Mouse (Mus musculus): Measurements from ENCODE around the gene Acp1. TPM values are rescaled to one million over a fixed set of nuclear protein-coding genes. Genes with fewer than 3 reads are reported as not detected.

Acp1 gene
- polyA plus RNA-seq (2015; fragmentation: Nextera tagmentation; extraction: Ambion mirVana), result 129 TPM in 2 replicates

DNA sequence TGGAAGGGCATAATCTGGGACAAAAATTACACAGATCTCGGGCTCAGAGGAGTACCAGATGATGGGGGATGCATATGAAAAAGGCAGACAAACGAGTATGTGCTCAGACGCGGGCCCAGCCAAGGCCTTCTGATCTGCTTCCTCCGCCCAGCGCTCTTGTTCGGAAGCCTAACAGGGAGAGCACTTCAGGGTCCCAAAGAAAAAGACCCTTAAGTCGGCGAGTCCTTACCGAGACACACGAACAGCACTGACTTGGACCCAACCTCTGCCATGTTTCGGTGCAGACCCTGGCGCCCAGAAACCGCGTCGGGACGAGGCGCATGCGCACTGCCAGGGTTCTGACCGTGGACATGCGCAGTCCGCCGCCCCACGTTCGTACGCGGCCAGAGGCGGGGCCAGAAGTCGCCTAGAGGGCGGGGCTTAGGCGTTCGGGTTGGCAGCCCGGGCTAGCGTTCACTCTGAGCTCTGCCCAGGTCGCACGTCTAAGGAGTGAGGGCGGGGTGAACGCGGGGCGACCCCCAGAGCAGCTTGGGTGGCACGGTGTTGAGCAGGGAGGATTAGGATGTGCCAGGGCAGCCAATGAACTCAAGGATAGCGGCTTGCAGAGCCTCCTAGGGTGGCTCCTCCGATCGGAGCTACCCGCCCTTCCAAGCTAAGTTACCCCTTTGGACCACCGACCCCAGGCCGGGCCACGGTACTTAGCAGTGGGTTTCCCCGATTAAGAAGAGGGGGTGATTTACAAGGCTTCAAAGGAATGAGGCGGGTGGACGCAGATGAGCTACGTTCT, at the start of gene Acp1, which contains the start of gene Sh3yl1:
Gene Acp1, minus strand, starts transcription at position 329 of the 787 bp plus-strand sequence.
Gene Sh3yl1, plus strand, starts transcription at position 408 of the 787 bp plus-strand sequence.
- 0% methylated on average over 52 of the region's 52 CpGs for WGBS
- no peaks in the 10 kb centered on the region for H3K27me3 ChIP-seq
- peak within 1 kb of the TSS; percentile 78 for H3K4me3 ChIP-seq
- H3K4me1 ChIP-seq, result peaks cover 21% of the 10 kb centered on the region
- peak within 1 kb of the TSS; percentile 69 for H3K27ac ChIP-seq (replicated peaks)
- ATAC-seq (replicated peaks), result peak; percentile 98
- H3K4me2 ChIP-seq (replicated peaks), result peak within 1 kb of the TSS; percentile 87
- no peaks in the 10 kb centered on the region for H3K36me3 ChIP-seq
- H3K9ac ChIP-seq (replicated peaks), result peak within 1 kb of the TSS; percentile 76
- H3K9me3 ChIP-seq, result no peaks in the 10 kb centered on the region

DNA sequence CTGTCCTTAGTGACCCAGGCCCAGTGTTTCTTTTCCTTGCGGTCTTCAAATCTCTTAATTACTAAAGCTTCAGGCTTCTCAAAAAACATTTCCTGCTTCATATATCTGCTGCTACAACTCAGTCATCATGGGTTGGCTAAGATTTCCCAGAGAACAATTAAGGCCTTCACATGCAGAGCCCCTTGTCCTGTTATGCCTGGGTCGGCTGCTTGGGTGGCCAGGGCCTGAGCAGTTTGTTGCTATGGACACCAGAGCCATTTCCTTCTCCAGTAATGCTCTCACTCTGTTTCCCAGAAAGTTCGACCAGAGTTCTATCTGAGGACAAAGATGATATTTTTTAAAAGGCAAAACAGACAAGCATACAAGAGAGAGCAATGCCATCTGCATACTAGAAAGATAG, 32.8 kb upstream of the Acp1 start:
- no peaks in the 10 kb centered on the region for H3K9me3 ChIP-seq
- H3K9ac ChIP-seq (replicated peaks), result no peak overlapping the region
- ATAC-seq (replicated peaks), result no peak
- H3K27ac ChIP-seq (replicated peaks), result no peak overlapping the region
- no peaks in the 10 kb centered on the region for H3K27me3 ChIP-seq
- no peak overlapping the region for H3K4me2 ChIP-seq (replicated peaks)
- no peaks in the 10 kb centered on the region for H3K4me1 ChIP-seq
- peaks cover 14% of the 10 kb centered on the region for H3K36me3 ChIP-seq
- 60% methylated on average over 3 of the region's 3 CpGs for WGBS
- H3K4me3 ChIP-seq, result no peak overlapping the region

- peaks cover 14% of the 10 kb centered on the region for H3K36me3 ChIP-seq
- no peaks in the 10 kb centered on the region for H3K4me1 ChIP-seq
- WGBS, result 87% methylated on average over 14 of the region's 14 CpGs
- no peaks in the 10 kb centered on the region for H3K27me3 ChIP-seq
- no peak overlapping the region for H3K27ac ChIP-seq (replicated peaks)
- no peaks in the 10 kb centered on the region for H3K9me3 ChIP-seq
- H3K9ac ChIP-seq (replicated peaks), result no peak overlapping the region
- no peak for ATAC-seq (replicated peaks)
- H3K4me3 ChIP-seq, result no peak overlapping the region
- H3K4me2 ChIP-seq (replicated peaks), result no peak overlapping the region
Observed at GRCm38 (mm10) chr12:30943057-30943986, 31.9 kb upstream of the Acp1 start.

- H3K9me3 ChIP-seq, result no peaks in the 10 kb centered on the region
- no peaks in the 10 kb centered on the region for H3K4me1 ChIP-seq
- H3K4me3 ChIP-seq, result no peak overlapping the region
- H3K27ac ChIP-seq (replicated peaks), result no peak overlapping the region
- WGBS, result 63% methylated on average over 2 of the region's 2 CpGs
- no peak overlapping the region for H3K9ac ChIP-seq (replicated peaks)
- H3K27me3 ChIP-seq, result no peaks in the 10 kb centered on the region
- no peak overlapping the region for H3K4me2 ChIP-seq (replicated peaks)
- H3K36me3 ChIP-seq, result peaks cover 14% of the 10 kb centered on the region
- ATAC-seq (replicated peaks), result no peak
Observed at GRCm38 (mm10) chr12:30936899-30937298, 25.5 kb upstream of the Acp1 start.

- 88% methylated on average over 2 of the region's 2 CpGs for WGBS
- no peak overlapping the region for H3K9ac ChIP-seq (replicated peaks)
- H3K36me3 ChIP-seq, result no peaks in the 10 kb centered on the region
- H3K4me2 ChIP-seq (replicated peaks), result no peak overlapping the region
- no peak for ATAC-seq (replicated peaks)
- no peak overlapping the region for H3K4me3 ChIP-seq
- H3K27ac ChIP-seq (replicated peaks), result no peak overlapping the region
- H3K27me3 ChIP-seq, result no peaks in the 10 kb centered on the region
- no peaks in the 10 kb centered on the region for H3K9me3 ChIP-seq
- H3K4me1 ChIP-seq, result no peaks in the 10 kb centered on the region
Observed at GRCm38 (mm10) chr12:30933299-30933698, 21.9 kb upstream of the Acp1 start.

DNA sequence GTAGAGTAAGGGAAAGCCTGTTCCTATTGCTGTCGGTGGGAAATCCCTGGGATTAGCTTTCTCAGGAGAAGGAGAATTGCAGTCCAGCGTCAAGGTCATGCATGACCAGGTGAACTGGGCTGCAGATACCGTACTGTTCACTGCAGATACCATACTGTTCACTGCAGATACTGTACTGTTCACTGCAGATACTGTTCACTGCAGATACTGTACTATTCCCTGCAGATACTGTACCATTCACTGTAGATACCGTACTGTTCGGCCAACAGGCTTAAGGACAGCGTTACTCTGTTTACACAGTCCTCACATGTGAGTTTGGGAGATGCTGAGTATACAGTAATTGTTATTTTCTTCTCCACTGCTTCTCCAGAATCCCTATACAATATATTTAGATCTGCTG, 16.8 kb upstream of the Acp1 start:
- H3K4me2 ChIP-seq (replicated peaks), result no peak overlapping the region
- H3K27me3 ChIP-seq, result no peaks in the 10 kb centered on the region
- no peak overlapping the region for H3K9ac ChIP-seq (replicated peaks)
- H3K27ac ChIP-seq (replicated peaks), result no peak overlapping the region
- ATAC-seq (replicated peaks), result no peak
- WGBS, result 89% methylated on average over 6 of the region's 6 CpGs
- no peaks in the 10 kb centered on the region for H3K9me3 ChIP-seq
- no peak overlapping the region for H3K4me3 ChIP-seq
- H3K36me3 ChIP-seq, result peaks cover 8% of the 10 kb centered on the region
- no peaks in the 10 kb centered on the region for H3K4me1 ChIP-seq

GRCm38 (mm10) chr12:30922401-30922800, 11.0 kb upstream of the Acp1 start:
- no peak overlapping the region for H3K4me3 ChIP-seq
- H3K4me2 ChIP-seq (replicated peaks), result no peak overlapping the region
- no peak overlapping the region for H3K27ac ChIP-seq (replicated peaks)
- peaks cover 8% of the 10 kb centered on the region for H3K36me3 ChIP-seq
- no peaks in the 10 kb centered on the region for H3K9me3 ChIP-seq
- WGBS, result 94% methylated on average over 3 of the region's 3 CpGs
- H3K9ac ChIP-seq (replicated peaks), result no peak overlapping the region
- H3K4me1 ChIP-seq, result no peaks in the 10 kb centered on the region
- no peaks in the 10 kb centered on the region for H3K27me3 ChIP-seq
- ATAC-seq (replicated peaks), result no peak

GRCm38 (mm10) chr12:30912840-30913239, 1.5 kb upstream of the Acp1 start:
- peaks cover 21% of the 10 kb centered on the region for H3K4me1 ChIP-seq
- H3K9ac ChIP-seq (replicated peaks), result no peak overlapping the region
- H3K27me3 ChIP-seq, result no peaks in the 10 kb centered on the region
- H3K4me2 ChIP-seq (replicated peaks), result peak overlapping the region; percentile 87
- ATAC-seq (replicated peaks), result no peak
- H3K36me3 ChIP-seq, result no peaks in the 10 kb centered on the region
- no peak overlapping the region for H3K27ac ChIP-seq (replicated peaks)
- WGBS, result 59% methylated on average over 3 of the region's 3 CpGs
- peak overlapping the region; percentile 78 for H3K4me3 ChIP-seq
- H3K9me3 ChIP-seq, result no peaks in the 10 kb centered on the region

- peak overlapping the region; percentile 78 for H3K4me3 ChIP-seq
- H3K4me1 ChIP-seq, result peaks cover 21% of the 10 kb centered on the region
- H3K4me2 ChIP-seq (replicated peaks), result peak overlapping the region; percentile 87
- no peaks in the 10 kb centered on the region for H3K36me3 ChIP-seq
- H3K27me3 ChIP-seq, result no peaks in the 10 kb centered on the region
- no peaks in the 10 kb centered on the region for H3K9me3 ChIP-seq
- WGBS, result under 1% methylated on average over 19 of the region's 19 CpGs
- ATAC-seq (replicated peaks), result peak; percentile 73
- peak overlapping the region; percentile 76 for H3K9ac ChIP-seq (replicated peaks)
- no peak overlapping the region for H3K27ac ChIP-seq (replicated peaks)
Observed at GRCm38 (mm10) chr12:30912048-30912381, 626 bp upstream of the Acp1 start.

DNA sequence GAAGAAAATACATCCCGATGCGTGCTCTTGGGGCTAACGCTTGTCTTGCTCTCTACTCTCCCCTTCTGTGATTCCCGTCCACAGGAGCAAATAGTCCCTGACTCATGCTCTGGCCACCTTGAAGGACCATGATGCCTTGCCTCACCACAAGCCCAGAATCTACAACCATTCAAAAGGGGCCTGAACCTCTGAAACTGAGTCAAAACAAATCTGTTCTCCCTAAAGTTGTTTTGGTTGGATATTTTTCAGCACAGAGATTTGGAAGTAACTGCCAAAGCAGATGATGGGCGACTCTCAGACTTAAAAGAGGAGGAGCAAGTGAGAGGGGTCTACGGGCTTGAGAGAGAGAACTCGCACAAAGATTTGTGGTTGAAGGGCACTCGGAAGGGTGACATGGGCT, 529 bp downstream of the Acp1 start:
- peaks cover 21% of the 10 kb centered on the region for H3K4me1 ChIP-seq
- no peaks in the 10 kb centered on the region for H3K9me3 ChIP-seq
- H3K27ac ChIP-seq (replicated peaks), result peak overlapping the region; percentile 69
- no peaks in the 10 kb centered on the region for H3K27me3 ChIP-seq
- WGBS, result 21% methylated on average over 8 of the region's 8 CpGs
- no peaks in the 10 kb centered on the region for H3K36me3 ChIP-seq
- H3K9ac ChIP-seq (replicated peaks), result peak overlapping the region; percentile 76
- H3K4me2 ChIP-seq (replicated peaks), result peak overlapping the region; percentile 87
- H3K4me3 ChIP-seq, result peak overlapping the region; percentile 78
- ATAC-seq (replicated peaks), result no peak

GRCm38 (mm10) chr12:30909881-30910280, 1.5 kb downstream of the Acp1 start:
- no peak overlapping the region for H3K4me2 ChIP-seq (replicated peaks)
- H3K4me3 ChIP-seq, result no peak overlapping the region
- no peaks in the 10 kb centered on the region for H3K27me3 ChIP-seq
- peaks cover 21% of the 10 kb centered on the region for H3K4me1 ChIP-seq
- WGBS, result 87% methylated on average over 2 of the region's 2 CpGs
- H3K9ac ChIP-seq (replicated peaks), result no peak overlapping the region
- no peaks in the 10 kb centered on the region for H3K36me3 ChIP-seq
- H3K27ac ChIP-seq (replicated peaks), result no peak overlapping the region
- ATAC-seq (replicated peaks), result no peak
- H3K9me3 ChIP-seq, result no peaks in the 10 kb centered on the region

DNA sequence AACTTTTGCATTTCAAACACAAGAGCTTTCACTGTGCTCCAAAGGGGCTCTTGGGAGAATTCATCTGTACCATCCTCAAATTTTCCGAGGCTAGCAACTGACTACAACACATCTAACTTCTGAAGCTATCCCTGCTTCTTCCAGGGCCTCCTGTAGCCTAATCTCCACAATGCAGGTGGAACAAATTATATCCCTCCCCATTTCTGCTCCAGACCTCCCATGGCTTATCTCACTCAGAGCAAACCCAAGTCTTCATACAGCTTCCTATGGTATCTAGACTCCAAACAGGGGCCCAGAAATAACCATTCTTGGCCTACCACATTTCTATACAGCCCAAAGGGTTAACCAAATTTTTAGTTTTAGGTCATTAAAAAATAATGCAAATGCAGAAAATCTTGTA, 2.7 kb downstream of the Acp1 start:
- Histone ChIP-seq H3K36me3 (peaks cover 9% of the 10 kb centered on the region; the same call in 1 of the 2 replicates), H3K4me1 (peaks cover 21% of the 10 kb centered on the region), H3K27me3 (no peaks in the 10 kb centered on the region), H3K4me2 (replicated peaks) (no peak overlapping the region), H3K27ac (replicated peaks) (no peak overlapping the region), H3K9me3 (no peaks in the 10 kb centered on the region), H3K9ac (replicated peaks) (no peak overlapping the region), H3K4me3 (no peak overlapping the region)
- no peak for ATAC-seq (replicated peaks)
- WGBS, result 90% methylated on average over 1 of the region's 1 CpGs

Data from forebrain, embryonic 15.5 days (tissue).